Mouse (Mus musculus): Measurements from ENCODE around the gene Kcp.

DNA sequence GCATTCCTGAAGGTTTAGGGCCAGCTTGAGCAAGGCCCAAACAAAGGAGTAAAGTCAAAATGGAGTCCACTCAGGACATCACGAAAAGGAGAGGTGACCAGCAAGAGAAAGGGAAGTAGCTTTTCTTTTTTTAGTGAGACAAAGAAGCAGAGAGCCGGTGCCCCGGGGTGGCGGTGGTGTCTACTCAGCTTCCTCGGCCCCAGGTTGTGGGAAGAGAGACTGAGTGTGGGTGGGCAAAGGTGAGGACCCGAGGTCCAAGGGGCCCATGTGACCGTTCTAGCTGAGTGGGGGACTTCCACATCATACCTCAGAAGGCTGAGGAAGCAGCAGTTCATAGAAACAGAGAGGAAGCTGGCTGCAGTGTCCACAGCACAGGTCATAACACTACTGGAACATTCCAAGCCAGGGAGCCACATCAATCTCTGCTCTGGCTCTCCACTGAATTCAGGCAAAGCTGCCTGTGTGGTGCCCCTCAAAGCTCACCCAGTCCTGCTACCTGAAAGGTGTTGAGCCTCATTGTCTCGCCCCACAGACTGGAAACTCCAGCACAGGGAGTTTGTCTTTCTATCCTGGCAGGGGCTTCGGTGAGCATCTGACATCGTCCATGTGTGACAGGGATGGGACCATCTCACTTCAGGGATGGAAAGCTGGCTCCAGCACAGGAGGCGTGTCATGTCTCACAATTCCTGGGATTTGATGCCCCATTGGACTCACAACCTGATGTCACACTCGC lies 15.7 kb upstream of the Kcp start:
- no peak for TF ChIP-seq POLR2A (IDR thresholded peaks at IDR 0.05; ENCODE audit: extremely low read depth, insufficient read depth, low read length)
- no peak for TF ChIP-seq CTCF (IDR thresholded peaks at IDR 0.05; ENCODE audit: extremely low read depth, insufficient read depth, low read length)

Measured in cortical plate, adult 2 months (tissue).